In genomic region chr8:70547762-70548161, GRCm38 (mm10) we compare ENCODE assay signal across 30 mouse cellular contexts. TPM values are rescaled to one million over a fixed set of nuclear protein-coding genes. Genes with fewer than 3 reads are reported as not detected.
DNase-seq lines count a peak whose midpoint lies in the region; ATAC-seq and TF ChIP-seq lines count a peak whose summit lies in the region.
"Had no signal": no experiment of that assay in that cellular context is flagged by ENCODE, and none has a peak within 500 bp of the region (broad histone marks: within the 10 kb centered on the region; RNA-seq: fewer than 3 reads in every experiment).

No protein-coding gene starts in this region.

- TF ChIP-seq EP300 in heart, adult 2 months (IDR thresholded peaks at IDR 0.05; ENCODE audit: insufficient read depth, low read depth, low read length): no peak
- no peak for TF ChIP-seq EP300 in lung, postnatal 0 days (IDR thresholded peaks at IDR 0.05)

- H3K27ac ChIP-seq in heart, adult 2 months: peak overlapping the region; percentile 42; the same call in 1 of the 2 replicates
- H3K27ac ChIP-seq in kidney, embryonic 16.5 days (ENCODE audit: low read length): 0 out of 2 replicates have a peak overlapping the region, but pooled peaks have one; percentile 18
- H3K27ac ChIP-seq in lung, postnatal 0 days (ENCODE audit: low read length): peak overlapping the region; percentile 70; the same call in 1 of the 2 replicates
- H3K27ac ChIP-seq: embryonic facial prominence, embryonic 12.5 days; hindbrain, embryonic 12.5 days; hindbrain, postnatal 0 days; intestine, embryonic 15.5 days; midbrain, embryonic 12.5 days; neural tube, embryonic 12.5 days had no signal

- H3K36me3 ChIP-seq in heart, adult 2 months (ENCODE audit: control insufficient read depth, insufficient read depth, low read length): no peaks in the 10 kb centered on the region; the same call in 1 of the 2 replicates
- 0 out of 2 replicates have a peak, but pooled peaks cover 2% of the 10 kb centered on the region for H3K36me3 ChIP-seq in kidney, embryonic 16.5 days (ENCODE audit: insufficient read depth, low read length)
- no peaks in the 10 kb centered on the region for H3K36me3 ChIP-seq in lung, postnatal 0 days (ENCODE audit: insufficient read depth, low read length)
- H3K36me3 ChIP-seq: hindbrain, embryonic 12.5 days; intestine, embryonic 15.5 days; midbrain, embryonic 12.5 days; neural tube, embryonic 12.5 days had no signal

- H3K4me1 ChIP-seq in heart, adult 2 months (ENCODE audit: control insufficient read depth, insufficient read depth, low read length): peaks cover 44% of the 10 kb centered on the region
- peaks cover 23% of the 10 kb centered on the region for H3K4me1 ChIP-seq in kidney, embryonic 16.5 days (ENCODE audit: insufficient read depth, low read length)
- H3K4me1 ChIP-seq in lung, postnatal 0 days (ENCODE audit: insufficient read depth, low read depth, low read length): peaks cover 32% of the 10 kb centered on the region
- H3K4me1 ChIP-seq: embryonic facial prominence, embryonic 12.5 days; midbrain, embryonic 12.5 days; neural tube, embryonic 12.5 days had no signal

- ATAC-seq in kidney, embryonic 16.5 days (ENCODE audit: low FRiP score, low TSS enrichment): no peak
- ATAC-seq in lung, postnatal 0 days: peak; percentile 27; the same call in 1 of the 2 replicates
- ATAC-seq: forebrain, embryonic 14.5 days; hindbrain, postnatal 0 days; intestine, embryonic 15.5 days; Patski had no signal

- intact Hi-C loops in heart, adult 2 months (cut with DNase I): loop anchor here (10.0 kb wide), 1 partner anchor 47 kb away; the partner anchor contains the start of gene Isyna1
- intact Hi-C loops in heart, postnatal 36 days (cut with DNase I): loop anchor here (5.0 kb wide), 1 partner anchor 40 kb away; no protein-coding TSS in a partner anchor

- no peak for TF ChIP-seq POLR2A in heart, adult 2 months (IDR thresholded peaks at IDR 0.05; ENCODE audit: insufficient read depth, low read depth, low read length)

- no peak overlapping the region for H3K9ac ChIP-seq in heart, adult 2 months (ENCODE audit: low read depth, low read length)
- H3K9ac ChIP-seq in kidney, embryonic 16.5 days (replicated peaks; ENCODE audit: low read length): no peak overlapping the region
- H3K9ac ChIP-seq in lung, postnatal 0 days (replicated peaks; ENCODE audit: low read depth): no peak overlapping the region
- H3K9ac ChIP-seq: embryonic facial prominence, embryonic 12.5 days; hindbrain, embryonic 12.5 days; intestine, embryonic 15.5 days; lung, embryonic 14.5 days; midbrain, embryonic 12.5 days; neural tube, embryonic 12.5 days had no signal

- H3K79me2 ChIP-seq in heart, adult 2 months (replicated peaks; ENCODE audit: control insufficient read depth, insufficient read depth, low read length): peaks cover 1% of the 10 kb centered on the region; the same call in 1 of the 2 replicates

- H3K4me3 ChIP-seq in heart, adult 2 months: no peak overlapping the region
- H3K4me3 ChIP-seq in kidney, embryonic 16.5 days (ENCODE audit: low read length): no peak overlapping the region
- no peak overlapping the region for H3K4me3 ChIP-seq in lung, postnatal 0 days (ENCODE audit: low read depth, low read length)
- H3K4me3 ChIP-seq: embryonic facial prominence, embryonic 12.5 days; hindbrain, embryonic 12.5 days; intestine, embryonic 15.5 days; midbrain, embryonic 12.5 days; myocyte; neural tube, embryonic 12.5 days had no signal

- TF ChIP-seq CTCF in heart, adult 2 months (IDR thresholded peaks at IDR 0.05): no peak
- 0 out of 2 replicates have a peak, but pooled peaks have one; percentile 1 for TF ChIP-seq CTCF in lung, postnatal 0 days (IDR thresholded peaks at IDR 0.05)

- no peak for DNase-seq in heart, adult 2 months
- no peak for DNase-seq in heart, postnatal 36 days
- DNase-seq in kidney, adult 8-10 months: no peak
- DNase-seq in lung, postnatal 0 days (ENCODE audit: low spot score): peak; percentile 60
- DNase-seq in lung, postnatal 14 days: no peak
- DNase-seq in retina, postnatal 1 day: no peak
- DNase-seq: adrenal gland, postnatal 14 days; cerebellum, adult 11-12 months; cerebellum, adult 9-11 months; embryo, embryonic 11 days; gastrocnemius, postnatal 25 days; kidney, adult 2 months; kidney, postnatal 10 days; layer of hippocampus, postnatal 36 days; left cerebral cortex, postnatal 4 days; lung, embryonic 14.5 days; right cerebral cortex, postnatal 4 days; thymus, adult 18-20 months; thymus, postnatal 36 days had no signal

- H3K27me3 ChIP-seq in heart, adult 2 months (ENCODE audit: control insufficient read depth, insufficient read depth, low read length): no peaks in the 10 kb centered on the region
- no peaks in the 10 kb centered on the region for H3K27me3 ChIP-seq in kidney, embryonic 16.5 days (ENCODE audit: insufficient read depth, low read length)
- no peaks in the 10 kb centered on the region for H3K27me3 ChIP-seq in lung, postnatal 0 days (replicated peaks; ENCODE audit: insufficient read depth, low read length)
- H3K27me3 ChIP-seq: embryonic facial prominence, embryonic 12.5 days; hindbrain, embryonic 12.5 days; intestine, embryonic 15.5 days; midbrain, embryonic 12.5 days; neural tube, embryonic 12.5 days; Patski had no signal

- WGBS in heart, adult 2 months: 87% methylated on average over 6 of the region's 6 CpGs
- 84% methylated on average over 6 of the region's 6 CpGs for WGBS in kidney, embryonic 16.5 days
- 59% methylated on average over 6 of the region's 6 CpGs for WGBS in lung, postnatal 0 days

- H3K4me2 ChIP-seq in kidney, embryonic 16.5 days (replicated peaks; ENCODE audit: low read depth, low read length): no peak overlapping the region
- H3K4me2 ChIP-seq in lung, postnatal 0 days (replicated peaks; ENCODE audit: low read depth, low read length): no peak overlapping the region
- H3K4me2 ChIP-seq: embryonic facial prominence, embryonic 12.5 days; heart, embryonic 11.5 days; hindbrain, embryonic 12.5 days; intestine, embryonic 15.5 days; lung, embryonic 14.5 days; midbrain, embryonic 12.5 days; neural tube, embryonic 12.5 days had no signal

- H3K9me3 ChIP-seq in kidney, embryonic 16.5 days (ENCODE audit: low read length): no peaks in the 10 kb centered on the region
- H3K9me3 ChIP-seq in lung, postnatal 0 days (ENCODE audit: low read length): no peaks in the 10 kb centered on the region
- H3K9me3 ChIP-seq: embryonic facial prominence, embryonic 12.5 days; hindbrain, embryonic 12.5 days; intestine, embryonic 15.5 days; midbrain, embryonic 12.5 days; neural tube, embryonic 12.5 days had no signal

RNA-seq across cellular contexts. Expression of gene Ell, which starts 8.5 kb away (rescaled TPM):
- 10 to 100 TPM in 1 of 2 experiments, 1 to 10 TPM in 1; 9.6 to 12.0 TPM for total RNA-seq in heart, adult 2 months (2021)
- 12.7 and 13.8 TPM in 2 replicates for polyA plus RNA-seq in heart, adult 2 months (2012; rRNA removed)
- 10 to 100 TPM; 12.0 to 12.1 TPM for total RNA-seq in heart, postnatal 36 days (2021)
- polyA plus RNA-seq in kidney, embryonic 16.5 days (2015; fragmentation: Nextera tagmentation; extraction: Ambion mirVana): 24.1 and 25.1 TPM in 2 replicates
- 11.8 and 13.0 TPM in 2 replicates for polyA plus RNA-seq in lung, postnatal 0 days (2015; fragmentation: Nextera tagmentation; extraction: Ambion mirVana)

RNA-seq across cellular contexts. Expression of gene Kxd1, which starts 20.0 kb away (rescaled TPM):
- total RNA-seq in heart, adult 2 months (2021): 10 to 100 TPM; 80.4 to 99.4 TPM
- 111 and 121 TPM in 2 replicates for polyA plus RNA-seq in heart, adult 2 months (2012; rRNA removed)
- total RNA-seq in heart, postnatal 36 days (2021): 10 to 100 TPM; 88.4 to 91.4 TPM
- polyA plus RNA-seq in kidney, embryonic 16.5 days (2015; fragmentation: Nextera tagmentation; extraction: Ambion mirVana): 65.4 and 69.9 TPM in 2 replicates
- polyA plus RNA-seq in lung, postnatal 0 days (2015; fragmentation: Nextera tagmentation; extraction: Ambion mirVana): 56.1 and 62.4 TPM in 2 replicates

RNA-seq across cellular contexts. Expression of gene Fkbp8, which starts 20.2 kb away (rescaled TPM):
- 100 to 1,000 TPM; 116 to 135 TPM for total RNA-seq in heart, adult 2 months (2021)
- polyA plus RNA-seq in heart, adult 2 months (2012; rRNA removed): 179 and 201 TPM in 2 replicates
- 100 to 1,000 TPM; 133 to 138 TPM for total RNA-seq in heart, postnatal 36 days (2021)
- polyA plus RNA-seq in kidney, embryonic 16.5 days (2015; fragmentation: Nextera tagmentation; extraction: Ambion mirVana): 353 and 359 TPM in 2 replicates
- polyA plus RNA-seq in lung, postnatal 0 days (2015; fragmentation: Nextera tagmentation; extraction: Ambion mirVana): 222 and 228 TPM in 2 replicates

RNA-seq across cellular contexts. Expression of gene Uba52, which starts 37.2 kb away (rescaled TPM):
- 1,000 to 10,000 TPM; 1,480 to 1,595 TPM for total RNA-seq in heart, adult 2 months (2021)
- 439 and 626 TPM in 2 replicates for polyA plus RNA-seq in heart, adult 2 months (2012; rRNA removed)
- 1,000 to 10,000 TPM; 1,469 to 1,509 TPM for total RNA-seq in heart, postnatal 36 days (2021)
- 869 and 882 TPM in 2 replicates for polyA plus RNA-seq in kidney, embryonic 16.5 days (2015; fragmentation: Nextera tagmentation; extraction: Ambion mirVana)
- polyA plus RNA-seq in lung, postnatal 0 days (2015; fragmentation: Nextera tagmentation; extraction: Ambion mirVana): 723 and 836 TPM in 2 replicates

RNA-seq across cellular contexts. Expression of gene Rex1bd, which starts 41.2 kb away (rescaled TPM):
- 100 to 1,000 TPM; 111 to 118 TPM for total RNA-seq in heart, adult 2 months (2021)
- polyA plus RNA-seq in heart, adult 2 months (2012; rRNA removed): 129 and 145 TPM in 2 replicates
- total RNA-seq in heart, postnatal 36 days (2021): 100 to 1,000 TPM; 109 to 113 TPM
- 133 and 135 TPM in 2 replicates for polyA plus RNA-seq in kidney, embryonic 16.5 days (2015; fragmentation: Nextera tagmentation; extraction: Ambion mirVana)
- 103 and 117 TPM in 2 replicates for polyA plus RNA-seq in lung, postnatal 0 days (2015; fragmentation: Nextera tagmentation; extraction: Ambion mirVana)

Comparison
In these comparisons a context has a peak if more than half of its experiments do, and no peak if none do; other contexts are left out.
1. H3K27ac ChIP-seq: peak in every context shown above with its lines; median percentile 70 in lung, postnatal 0 days; 42 in heart, adult 2 months; 18 in kidney, embryonic 16.5 days.